ENCODE assay signal across 11 mouse cellular contexts in genomic region chr9:86661679-86662078, GRCm38 (mm10). TPM values are rescaled to one million over a fixed set of nuclear protein-coding genes. Genes with fewer than 3 reads are reported as not detected.
A peak's percentile ranks its signal among the peaks of the same experiment; 100 is the strongest.
DNase-seq lines count a peak whose midpoint lies in the region; ATAC-seq and TF ChIP-seq lines count a peak whose summit lies in the region.
"Had no signal": no experiment of that assay in that cellular context is flagged by ENCODE, and none has a peak within 500 bp of the region (broad histone marks: within the 10 kb centered on the region; RNA-seq: fewer than 3 reads in every experiment).

No protein-coding gene starts in this region.

- H3K4me1 ChIP-seq in ES-E14 (ENCODE audit: control insufficient read depth in 2 of 2, insufficient read depth in 2 of 2, low read length in 2 of 2, poor library complexity in 1 of 2) = no peaks in the 10 kb centered on the region
- peaks cover 5% of the 10 kb centered on the region for H3K4me1 ChIP-seq in embryonic facial prominence, embryonic 10.5 days
- H3K4me1 ChIP-seq in heart, embryonic 11.5 days (ENCODE audit: control insufficient read depth, insufficient read depth, low read length) = no peaks in the 10 kb centered on the region

- no peaks in the 10 kb centered on the region for H3K27me3 ChIP-seq in embryonic facial prominence, embryonic 10.5 days (replicated peaks; ENCODE audit: low read depth, poor library complexity, severe bottlenecking)
- H3K27me3 ChIP-seq in heart, embryonic 11.5 days (ENCODE audit: control insufficient read depth, insufficient read depth, low read length) = no peaks in the 10 kb centered on the region
- H3K27me3 ChIP-seq: limb, embryonic 13.5 days had no signal

- H3K27ac ChIP-seq in ES-E14 (ENCODE audit: insufficient read depth, low read depth, low read length, poor library complexity, severe bottlenecking) = no peak overlapping the region
- no peak overlapping the region for H3K27ac ChIP-seq in embryonic facial prominence, embryonic 10.5 days (replicated peaks)
- H3K27ac ChIP-seq in heart, embryonic 11.5 days (ENCODE audit: low read depth, low read length) = no peak overlapping the region
- H3K27ac ChIP-seq: limb, embryonic 13.5 days had no signal

- WGBS in embryonic facial prominence, embryonic 10.5 days = 97% methylated on average over 6 of the region's 6 CpGs
- WGBS in heart, embryonic 11.5 days (ENCODE audit: insufficient replicate concordance) = 93% methylated on average over 6 of the region's 6 CpGs

- DNase-seq in CD4-positive, CD25-positive, alpha-beta regulatory T cell, adult 2 months (ENCODE audit: low read depth, low spot score) = peak; percentile 45
- DNase-seq in left cerebral cortex, postnatal 4 days = peak; percentile 14
- DNase-seq in left cerebral cortex, adult 8-10 months (ENCODE audit: low spot score in 2 of 2) = no peak
- peak; percentile 73 for DNase-seq in ES-E14 (ENCODE audit: low read depth, low spot score)
- peak; percentile 32 for DNase-seq in embryonic facial prominence, embryonic 10.5 days (ENCODE audit: low spot score)
- no peak for DNase-seq in gastrocnemius, postnatal 10 days

- no peak overlapping the region for H3K4me3 ChIP-seq in ES-E14 (ENCODE audit: insufficient read depth in 1 of 2, low read depth in 1 of 2, low read length in 2 of 2, poor library complexity in 1 of 2, severe bottlenecking in 1 of 2)
- no peak overlapping the region for H3K4me3 ChIP-seq in embryonic facial prominence, embryonic 10.5 days
- no peak overlapping the region for H3K4me3 ChIP-seq in heart, embryonic 11.5 days (ENCODE audit: low read depth, low read length)
- H3K4me3 ChIP-seq: limb, embryonic 13.5 days; myocyte had no signal

- H3K9ac ChIP-seq in ES-E14 (ENCODE audit: insufficient read depth, low read depth, low read length, poor library complexity, severe bottlenecking) = no peak overlapping the region
- H3K9ac ChIP-seq in heart, embryonic 11.5 days (ENCODE audit: low read depth, low read length) = no peak overlapping the region
- H3K9ac ChIP-seq: limb, embryonic 13.5 days had no signal

- H3K9me3 ChIP-seq in ES-E14 (ENCODE audit: control insufficient read depth, insufficient read depth, low read depth, low read length) = no peaks in the 10 kb centered on the region
- no peaks in the 10 kb centered on the region for H3K9me3 ChIP-seq in embryonic facial prominence, embryonic 10.5 days
- no peaks in the 10 kb centered on the region for H3K9me3 ChIP-seq in heart, embryonic 11.5 days (replicated peaks; ENCODE audit: control insufficient read depth, low read length)

- in situ Hi-C loops in ES-E14 (cut with MboI; ENCODE audit: low sequenced_read_pairs in 2 of 2, unreplicated experiment in 2 of 2) = no loop called here

- no peak overlapping the region for H3K4me2 ChIP-seq in heart, embryonic 11.5 days
- H3K4me2 ChIP-seq: limb, embryonic 13.5 days had no signal

- no peak for ATAC-seq in CD4-positive, CD25-positive, alpha-beta regulatory T cell, adult 4 months
- ATAC-seq in heart, embryonic 11.5 days (replicated peaks; ENCODE audit: insufficient number of reproducible peaks, low FRiP score, low TSS enrichment) = no peak
- ATAC-seq: hindbrain, embryonic 16.5 days had no signal

- intact Hi-C loops in left cerebral cortex, postnatal 4 days (cut with DNase I) = no loop called here

- no peaks in the 10 kb centered on the region for H3K36me3 ChIP-seq in ES-E14 (ENCODE audit: control insufficient read depth, insufficient read depth, low read length, poor library complexity, severe bottlenecking)
- no peaks in the 10 kb centered on the region for H3K36me3 ChIP-seq in embryonic facial prominence, embryonic 10.5 days (replicated peaks)
- H3K36me3 ChIP-seq in heart, embryonic 11.5 days (ENCODE audit: control insufficient read depth, insufficient read depth, low read length) = no peaks in the 10 kb centered on the region

TF ChIP-seq in ES-E14, 5 proteins besides CTCF, POLR2A, EP300 and RAD21:
- no peak for TF ChIP-seq HCFC1 (IDR thresholded peaks at IDR 0.05; ENCODE audit: borderline replicate concordance, insufficient read depth, low read length)
- no peak for TF ChIP-seq MAFK (IDR thresholded peaks at IDR 0.05; ENCODE audit: insufficient read depth, low read depth, low read length)
- no peak for TF ChIP-seq ZC3H11A (IDR thresholded peaks at IDR 0.05; ENCODE audit: borderline replicate concordance, low read depth, low read length)
- TF ChIP-seq ZNF384 (IDR thresholded peaks at IDR 0.05; ENCODE audit: low read depth, low read length) = no peak
- TF ChIP-seq CHD2 (IDR thresholded peaks at IDR 0.05; ENCODE audit: low read depth, low read length) = no peak
TF ChIP-seq in ES-E14: peak in this region for 0.

RNA-seq across cellular contexts. Expression of gene Me1, which starts 34.1 kb away (rescaled TPM):
- polyA plus RNA-seq in CD4-positive, CD25-positive, alpha-beta regulatory T cell, adult 4 months (2017; shearing (Covaris generic)) = not detected
- 10 to 100 TPM; 60.3 to 64.4 TPM for total RNA-seq in left cerebral cortex, postnatal 4 days (2021)
- total RNA-seq in left cerebral cortex, adult 8-10 months (2022) = 10 to 100 TPM; 50.5 to 62.9 (median 52.2) TPM
- 3.9 and 13.4 TPM in 2 replicates for total RNA-seq in ES-E14 (2012; rRNA removed)
- 10.1 and 12.0 TPM in 2 replicates for polyA plus RNA-seq in embryonic facial prominence, embryonic 10.5 days (2016; fragmentation: Nextera tagmentation; extraction: Ambion mirVana)
- total RNA-seq in gastrocnemius, postnatal 10 days (2021) = 10 to 100 TPM; 40.0 to 41.5 TPM
- 34.3 and 41.4 TPM in 2 replicates for polyA plus RNA-seq in heart, embryonic 11.5 days (2014; fragmentation: Nextera tagmentation; extraction: Ambion mirVana)

Comparison
In these comparisons a context has a peak if more than half of its experiments do, and no peak if none do; other contexts are left out.
1. DNase-seq: peak in CD4-positive, CD25-positive, alpha-beta regulatory T cell, adult 2 months (single experiment), left cerebral cortex, postnatal 4 days (single experiment), ES-E14 (single experiment) and embryonic facial prominence, embryonic 10.5 days (single experiment); none in left cerebral cortex, adult 8-10 months (0 of 2) and gastrocnemius, postnatal 10 days (single experiment).